Mouse (Mus musculus): ENCODE measurements around the gene Prdm4.

Gene Prdm4

GRCm38 (mm10) chr10:85916498-85917309 is at the start of gene Prdm4:
Prdm4 (minus strand) TSS chr10:85917142.
- peak; percentile 98 for DNase-seq

DNA sequence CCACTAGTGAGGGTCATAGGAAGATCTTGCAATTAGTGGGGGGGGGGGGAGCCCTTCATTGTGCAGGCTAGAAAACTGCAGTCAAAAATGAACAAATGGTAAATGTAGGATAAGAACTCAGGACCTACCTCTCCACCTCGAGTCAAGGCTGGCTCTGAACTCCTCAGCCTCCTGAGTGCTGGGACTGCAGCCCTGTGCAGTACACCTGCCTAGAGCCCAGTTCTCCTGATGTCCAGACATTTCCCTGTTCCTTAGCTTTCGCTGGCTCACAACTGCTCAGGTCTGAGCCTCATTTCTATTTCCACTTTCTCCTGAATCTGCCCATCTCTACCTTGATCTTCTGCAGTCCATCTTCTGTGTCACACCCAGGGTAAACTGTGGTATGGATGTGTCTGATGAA is 49.5 kb upstream of the Prdm4 start:
- no peak for DNase-seq

DNA sequence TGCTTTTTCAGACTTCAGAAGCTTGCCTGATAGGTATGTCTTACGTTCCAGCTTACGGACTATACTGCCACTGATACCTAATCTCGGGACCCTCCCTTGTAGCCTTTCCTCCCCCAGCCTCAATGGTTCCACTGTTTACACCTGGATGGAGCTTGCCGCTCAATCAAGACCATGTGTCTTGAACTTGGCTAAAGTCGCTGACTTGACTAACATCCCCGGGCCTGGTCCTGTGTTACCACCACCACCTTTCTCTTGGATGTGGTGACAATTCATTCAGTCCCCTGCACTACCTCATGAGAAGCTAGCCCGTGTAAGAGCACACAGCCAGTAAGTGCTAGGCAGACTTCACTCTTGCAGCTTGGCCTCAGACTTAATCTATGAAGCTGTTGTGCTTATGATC is 47.4 kb upstream of the Prdm4 start:
- DNase-seq, result no peak

- DNase-seq, result peak; percentile 19
Observed at GRCm38 (mm10) chr10:85962897-85963296, 46.0 kb upstream of the Prdm4 start.

- DNase-seq, result peak; percentile 97
Observed at GRCm38 (mm10) chr10:85957464-85957950, 40.6 kb upstream of the Prdm4 start, which contains the start of gene Rtcb. Rtcb (minus strand) TSS chr10:85957823.

GRCm38 (mm10) chr10:85956871-85957419 is 40.0 kb upstream of the Prdm4 start:
- no peak for DNase-seq

- peak; percentile 13 for DNase-seq
Observed at GRCm38 (mm10) chr10:85954429-85954828, 37.5 kb upstream of the Prdm4 start.

DNA sequence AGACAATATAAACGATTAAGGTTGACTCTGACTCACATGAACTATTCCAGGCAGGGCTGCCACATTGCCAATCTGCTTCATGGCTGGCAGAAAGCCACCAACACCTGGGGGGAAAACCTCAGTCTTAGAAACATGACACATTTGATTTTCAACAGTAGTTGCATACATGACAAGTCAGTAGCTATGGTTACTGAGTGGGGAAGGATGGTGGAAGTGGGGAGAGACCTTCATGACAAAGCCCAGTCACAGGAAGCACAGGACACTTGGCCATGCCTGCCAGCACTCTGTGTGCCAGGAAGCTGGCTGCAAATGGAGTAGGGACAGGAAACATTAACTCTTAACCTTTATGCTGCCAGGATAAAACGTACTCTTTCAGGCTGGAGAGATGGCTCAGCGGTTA is 36.5 kb upstream of the Prdm4 start:
- DNase-seq, result peak; percentile 33

DNA sequence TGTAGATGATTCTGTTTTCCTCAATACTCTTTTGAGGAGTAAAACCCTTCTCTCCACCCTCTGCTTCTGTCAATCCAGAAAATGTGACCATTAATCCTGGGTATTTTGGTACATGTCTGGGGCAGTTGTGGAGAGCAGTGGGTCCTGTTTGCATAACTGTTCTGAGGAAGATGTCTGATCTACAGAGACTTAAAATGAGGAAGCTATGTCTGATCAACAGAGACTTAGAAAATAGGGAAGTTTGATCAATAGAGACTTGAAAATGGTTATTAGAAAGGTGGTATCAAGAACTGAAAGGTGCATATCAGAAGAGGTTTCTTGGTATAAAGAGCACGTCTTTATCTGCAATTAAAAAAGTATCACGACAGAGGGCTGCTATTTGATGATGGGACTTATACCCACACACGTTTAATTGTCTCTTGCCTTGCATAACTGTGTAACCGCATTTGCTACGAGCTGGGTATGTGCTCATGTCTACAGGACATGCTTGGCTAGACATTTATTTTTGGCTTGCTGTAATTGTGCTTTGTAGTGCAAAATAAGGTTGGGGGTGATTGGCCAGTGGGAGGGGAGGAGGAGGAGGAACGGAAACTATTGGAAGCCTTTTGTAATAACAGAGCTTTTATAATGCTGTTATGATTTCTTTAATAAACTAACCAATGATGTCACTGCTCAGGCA is 35.0 kb upstream of the Prdm4 start:
- DNase-seq, result no peak

- DNase-seq, result no peak
Observed at GRCm38 (mm10) chr10:85948483-85949196, 31.7 kb upstream of the Prdm4 start.

GRCm38 (mm10) chr10:85936280-85936965 is 19.5 kb upstream of the Prdm4 start:
- DNase-seq, result no peak

DNA sequence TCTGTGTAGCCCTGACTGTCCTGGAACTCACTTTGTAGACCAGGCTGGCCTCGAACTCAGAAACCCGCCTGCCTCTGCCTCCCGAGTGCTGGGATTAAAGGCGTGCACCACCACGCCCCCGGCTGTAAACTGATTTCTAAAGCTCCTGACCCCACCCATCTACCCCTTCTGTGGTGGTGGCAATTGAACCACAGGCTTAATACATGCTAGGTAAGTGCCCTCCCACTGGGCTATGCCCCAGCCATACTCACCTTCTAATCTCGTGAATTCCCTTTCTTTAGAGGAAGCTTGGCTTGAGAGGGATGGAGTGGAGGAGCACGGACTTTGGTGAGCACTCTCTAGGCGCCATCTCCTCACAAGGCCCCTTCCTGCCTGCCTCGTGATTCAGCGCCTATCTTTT is 13.0 kb upstream of the Prdm4 start:
- DNase-seq, result no peak

- DNase-seq, result no peak
Observed at GRCm38 (mm10) chr10:85929208-85929591, 12.3 kb upstream of the Prdm4 start.

DNA sequence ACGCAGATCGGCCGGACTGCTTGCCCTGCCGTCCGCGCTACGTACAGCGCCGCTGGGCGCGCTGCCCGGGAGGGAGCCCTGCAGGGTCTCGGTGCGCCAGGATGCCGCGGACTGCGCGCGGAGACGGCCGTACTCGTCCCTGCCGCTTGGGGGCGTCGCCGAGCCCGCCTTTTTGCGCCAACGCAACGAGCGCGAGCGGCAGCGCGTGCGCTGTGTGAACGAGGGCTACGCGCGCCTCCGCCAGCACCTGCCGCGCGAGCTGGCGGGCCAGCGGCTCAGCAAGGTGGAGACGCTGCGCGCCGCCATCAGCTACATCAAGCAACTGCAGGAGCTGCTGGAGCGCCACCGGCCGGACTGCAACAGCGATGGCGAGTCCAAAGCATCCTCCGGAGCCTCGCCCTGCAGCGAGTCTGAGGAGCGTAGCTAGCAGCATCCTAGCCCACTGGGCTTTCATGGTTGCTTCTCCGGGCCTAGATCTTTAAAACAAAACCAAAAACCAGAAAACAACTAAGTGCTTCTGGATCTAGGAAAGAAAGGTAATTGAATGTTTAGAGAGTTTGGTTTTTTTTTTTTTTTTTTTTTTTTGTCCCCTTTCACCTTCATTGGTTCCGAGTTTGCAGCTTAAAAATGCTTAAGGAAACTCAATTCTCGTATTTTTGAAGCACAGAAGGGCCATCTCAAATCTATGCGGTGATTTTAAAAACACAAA is 11.7 kb upstream of the Prdm4 start:
- DNase-seq, result peak; percentile 80

- peak; percentile 12 for DNase-seq
Observed at GRCm38 (mm10) chr10:85927676-85928445, 10.9 kb upstream of the Prdm4 start, which contains the start of gene Ascl4. Ascl4 (plus strand) TSS chr10:85927681.

- no peak for DNase-seq
Observed at GRCm38 (mm10) chr10:85879886-85880486, 37.0 kb downstream of the Prdm4 start.

DNA sequence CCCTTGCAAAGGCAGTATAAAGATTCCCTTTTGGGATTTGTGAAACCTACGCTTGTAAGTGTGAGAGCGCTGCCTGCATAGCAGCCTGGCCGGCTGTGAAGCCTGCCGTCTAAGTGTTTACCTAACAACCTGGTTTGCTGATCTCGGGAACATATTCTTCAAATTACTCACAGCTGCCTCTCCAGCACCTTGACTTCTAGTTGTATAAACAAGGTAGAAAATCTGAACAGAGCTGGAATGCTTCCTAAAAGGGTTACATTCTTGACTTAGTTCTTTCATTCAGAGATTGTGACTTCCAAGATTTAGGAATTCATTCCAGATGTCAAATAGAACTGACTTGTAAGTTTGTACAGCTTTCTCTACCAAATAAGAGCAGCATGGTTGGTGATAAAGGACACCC is 41.1 kb downstream of the Prdm4 start:
- no peak for DNase-seq

DNA sequence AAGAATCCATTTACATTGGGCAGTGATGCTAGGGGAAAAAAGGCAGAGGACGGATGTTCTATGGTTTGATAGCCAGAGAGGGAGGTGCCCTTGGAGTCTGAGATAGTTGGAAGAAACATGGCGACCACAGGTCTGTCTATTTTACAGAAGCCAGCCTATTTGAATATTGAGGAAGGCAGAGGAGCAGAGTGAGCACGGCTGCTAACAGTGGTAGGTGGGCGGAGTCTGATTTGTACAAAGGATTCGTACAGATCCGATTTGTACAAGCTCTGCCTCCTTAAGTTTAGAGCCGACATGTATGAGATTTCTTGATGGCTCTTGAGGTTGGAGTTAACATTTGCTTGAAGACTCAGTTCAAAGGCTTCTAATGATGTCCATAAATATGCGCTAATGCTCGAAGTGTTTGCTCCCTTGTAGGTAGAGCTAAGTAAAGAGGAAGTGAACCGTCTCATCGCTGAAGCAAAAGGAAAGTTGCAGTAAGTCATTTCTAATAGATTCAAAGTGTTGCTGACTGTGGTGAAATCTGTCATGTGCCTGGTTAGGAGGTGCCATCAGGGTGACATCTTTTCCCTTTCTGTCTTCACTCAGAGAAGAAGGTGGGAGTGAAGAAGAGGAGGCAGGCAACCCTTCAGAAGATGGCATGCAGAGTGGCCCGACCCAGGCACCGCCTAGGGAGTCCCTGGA is 42.9 kb downstream of the Prdm4 start:
- no peak for DNase-seq

DNA sequence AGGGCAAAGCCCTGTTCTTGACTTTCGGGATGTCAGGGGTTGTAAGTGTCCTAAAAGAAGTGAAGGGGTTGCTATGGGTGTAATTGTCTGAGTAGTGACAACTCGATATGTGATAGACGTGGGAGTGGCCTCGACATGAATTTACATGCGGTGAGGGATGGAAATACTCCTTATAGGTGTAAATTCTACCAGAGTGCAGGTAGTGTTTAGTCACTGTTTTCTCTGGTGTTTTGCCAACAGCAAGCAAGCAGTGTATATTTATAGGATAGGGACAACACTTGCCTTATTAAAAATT is 44.5 kb downstream of the Prdm4 start:
- DNase-seq, result no peak

Measured in kidney, postnatal 14 days (tissue).